Mouse (Mus musculus) liver, adult 2 months (tissue): ENCODE measurements around the gene Tor1a. TPM values are rescaled to one million over a fixed set of nuclear protein-coding genes. Genes with fewer than 3 reads are reported as not detected.
A peak's percentile ranks its signal among the peaks of the same experiment; 100 is the strongest.

Experiments used
- DNase-seq: peaks from one replicate; pipeline ENCODE4 v3.0.0-alpha.2; 2011; ENCODE audit warnings: low read depth, low spot score; ENCODE audit errors: extremely low read depth
- H3K27ac ChIP-seq: fragments of 200-500 bp; replicated peaks from 2 replicates; pipeline ENCODE4 v1.5.1; 2012; ENCODE audit warnings: low read depth, mild to moderate bottlenecking, control low read depth, inconsistent platforms, low read length; ENCODE audit not compliant: insufficient read depth
- H3K27me3 ChIP-seq: fragments of 200-500 bp; 2 replicates; pipeline ENCODE4 v1.6.1; 2012; ENCODE audit warnings: mild to moderate bottlenecking, moderate library complexity, low read length, inconsistent platforms; ENCODE audit not compliant: control insufficient read depth, insufficient read depth
- H3K36me3 ChIP-seq: fragments of 200-500 bp; 2 replicates; pipeline ENCODE4 v1.6.1; 2012; ENCODE audit warnings: low read length, inconsistent platforms; ENCODE audit not compliant: control insufficient read depth, insufficient read depth
- H3K4me1 ChIP-seq: fragments of 200-500 bp; 2 replicates; pipeline ENCODE4 v1.6.1; 2011; ENCODE audit warnings: low read length; ENCODE audit not compliant: control insufficient read depth, insufficient read depth
- H3K4me3 ChIP-seq: fragments of 200-500 bp; 2 replicates; pipeline ENCODE4 v1.5.1; 2011; ENCODE audit warnings: low read depth, mild to moderate bottlenecking, control low read depth, low read length, moderate library complexity; ENCODE audit not compliant: insufficient read depth
- H3K79me2 ChIP-seq: fragments of 200-500 bp; 2 replicates; pipeline ENCODE4 v1.6.1; 2012; ENCODE audit warnings: inconsistent platforms, mild to moderate bottlenecking, low read length, moderate library complexity; ENCODE audit not compliant: control insufficient read depth, insufficient read depth
- H3K9ac ChIP-seq: fragments of 200-500 bp; 2 replicates; pipeline ENCODE4 v1.6.1; 2012; ENCODE audit warnings: low read depth, mild to moderate bottlenecking, control low read depth, inconsistent platforms, low read length
- CTCF ChIP-seq: fragments of 200-500 bp; IDR thresholded peaks from 2 replicates; pipeline ENCODE4 v1.5.1; 2011; ENCODE audit warnings: low read depth, low read length, control low read depth
- POLR2A ChIP-seq: fragments of 200-500 bp; IDR thresholded peaks from 2 replicates; pipeline ENCODE4 v1.6.1; 2011; ENCODE audit warnings: low read length, control low read depth; ENCODE audit not compliant: insufficient read depth; ENCODE audit errors: extremely low read depth
- WGBS: fragments of 180-500 bp; shearing (Covaris S2); methylation state at CpG from one replicate; pipeline ENCODE4 v1.1.7; 2018; 5-methylcytosine and 5-hydroxymethylcytosine counted together
- polyA plus RNA-seq: library from polyadenylated mRNA; depleted of rRNA; stranded (reverse); fragments of >200 nt; gene quantifications from 2 replicates; pipeline ENCODE4 v1.2.3, GENCODE M21; 2012
- total RNA-seq: library from RNA; depleted of rRNA; stranded (reverse); fragments of >200 nt; gene quantifications from 2 replicates; pipeline ENCODE4 v1.2.3, GENCODE M21; 2014

The Tor1a gene
- total and polyA plus RNA-seq, 2 experiments = 54.2 to 76.6 TPM

- Histone ChIP-seq H3K9ac (no peak overlapping the region), H3K27ac (no peak overlapping the region), H3K4me3 (no peak overlapping the region), H3K27me3 (no peaks in the 10 kb centered on the region), H3K4me1 (no peaks in the 10 kb centered on the region), H3K36me3 (no peaks in the 10 kb centered on the region), H3K79me2 (no peaks in the 10 kb centered on the region)
- 98% methylated on average over 10 of the region's 10 CpGs for WGBS
- no peak for DNase-seq
- no peak for TF ChIP-seq CTCF
- TF ChIP-seq POLR2A = no peak
These were observed 35.1 kb upstream of the Tor1a start for GRCm38 (mm10) chr2:31002857-31003256.

GRCm38 (mm10) chr2:30998443-30999260 lies 30.9 kb upstream of the Tor1a start:
- Histone ChIP-seq H3K4me3 (no peak overlapping the region), H3K27me3 (no peaks in the 10 kb centered on the region), H3K9ac (no peak overlapping the region), H3K36me3 (no peaks in the 10 kb centered on the region), H3K27ac (no peak overlapping the region), H3K79me2 (no peaks in the 10 kb centered on the region), H3K4me1 (no peaks in the 10 kb centered on the region)
- no peak for DNase-seq
- TF ChIP-seq CTCF (no peak), POLR2A (no peak)
- WGBS = 85% methylated on average over 8 of the region's 8 CpGs

DNA sequence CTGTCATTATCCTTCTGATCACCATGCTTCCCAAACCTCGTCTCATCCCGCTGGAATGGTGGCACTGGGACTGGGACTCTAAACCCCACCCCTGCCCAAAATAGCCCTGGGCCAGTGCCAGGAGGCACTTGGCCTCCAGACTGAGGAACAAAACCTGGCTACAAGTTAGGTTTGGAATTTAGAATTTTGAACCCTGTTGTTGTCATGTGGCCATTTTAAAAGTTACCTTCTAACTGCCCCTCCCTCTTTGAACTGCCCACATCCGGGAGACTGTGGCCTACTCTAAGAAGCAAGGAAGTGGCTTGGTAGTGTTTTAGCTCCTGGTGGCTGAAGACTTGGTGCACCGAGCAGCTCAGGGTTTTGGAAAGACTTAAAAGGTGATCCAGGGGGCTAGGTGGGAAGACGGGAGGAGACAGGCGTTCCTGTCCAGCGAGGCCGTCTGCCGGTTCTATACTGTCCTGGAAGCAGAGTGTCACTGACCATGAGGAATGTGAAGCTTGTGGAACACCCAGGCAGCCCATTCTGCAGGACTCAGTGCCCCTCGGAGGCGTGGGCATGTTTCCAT lies 27.8 kb upstream of the Tor1a start:
- no peaks in the 10 kb centered on the region for H3K27me3 ChIP-seq
- H3K79me2 ChIP-seq = no peaks in the 10 kb centered on the region
- DNase-seq = peak; percentile 67
- no peak overlapping the region for H3K27ac ChIP-seq
- H3K9ac ChIP-seq = no peak overlapping the region
- TF ChIP-seq POLR2A (no peak), CTCF (no peak)
- no peak overlapping the region for H3K4me3 ChIP-seq
- WGBS = 68% methylated on average over 11 of the region's 11 CpGs
- H3K36me3 ChIP-seq = no peaks in the 10 kb centered on the region
- H3K4me1 ChIP-seq = no peaks in the 10 kb centered on the region

DNA sequence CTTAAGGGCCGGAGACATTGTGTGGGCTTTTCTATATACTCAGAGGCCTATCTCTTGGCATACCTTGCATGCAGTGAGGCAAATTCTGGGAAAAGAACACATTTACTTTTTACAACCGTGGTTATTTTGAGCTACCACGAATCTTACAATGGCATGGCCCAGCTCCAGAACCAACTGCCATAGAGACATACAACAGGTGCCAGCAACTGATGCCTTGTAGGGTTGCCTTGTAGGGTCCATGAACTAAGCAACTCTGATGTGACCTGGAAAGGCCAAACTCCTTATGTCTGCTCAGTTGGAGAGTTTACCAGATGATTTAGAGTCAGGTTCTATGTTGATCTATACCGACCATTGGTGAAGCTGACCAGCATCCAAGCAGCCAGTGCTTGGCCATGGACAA lies 27.1 kb upstream of the Tor1a start:
- DNase-seq = no peak
- Histone ChIP-seq H3K27me3 (no peaks in the 10 kb centered on the region), H3K79me2 (no peaks in the 10 kb centered on the region), H3K9ac (no peak overlapping the region), H3K4me1 (no peaks in the 10 kb centered on the region), H3K27ac (no peak overlapping the region), H3K4me3 (no peak overlapping the region), H3K36me3 (no peaks in the 10 kb centered on the region)
- WGBS = 93% methylated on average over 4 of the region's 4 CpGs
- no peak for TF ChIP-seq POLR2A
- no peak for TF ChIP-seq CTCF

DNA sequence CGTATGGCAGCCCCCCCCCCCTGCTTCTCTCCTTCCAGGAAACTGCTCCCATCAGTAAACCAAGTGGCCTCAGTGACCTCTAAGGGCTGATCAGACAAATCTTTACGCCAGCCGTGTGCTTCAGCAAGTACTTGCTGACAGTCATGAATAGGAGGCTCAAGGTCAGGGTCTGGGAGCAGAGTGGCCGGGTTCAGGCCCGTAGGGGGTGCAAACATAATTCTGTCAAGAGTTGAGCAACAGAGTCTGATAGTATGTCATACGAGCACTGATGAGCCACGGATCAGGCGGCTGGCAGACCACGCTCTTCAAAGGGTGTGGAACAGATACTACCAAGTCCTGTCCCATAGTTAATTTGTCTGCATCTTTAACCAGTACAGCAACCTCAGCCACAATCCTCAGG lies 22.5 kb upstream of the Tor1a start:
- no peak overlapping the region for H3K4me3 ChIP-seq
- H3K4me1 ChIP-seq = no peaks in the 10 kb centered on the region
- no peak overlapping the region for H3K27ac ChIP-seq
- H3K79me2 ChIP-seq = no peaks in the 10 kb centered on the region
- no peak overlapping the region for H3K9ac ChIP-seq
- no peaks in the 10 kb centered on the region for H3K36me3 ChIP-seq
- no peaks in the 10 kb centered on the region for H3K27me3 ChIP-seq
- TF ChIP-seq POLR2A = no peak
- TF ChIP-seq CTCF = no peak
- DNase-seq = no peak
- WGBS = 81% methylated on average over 9 of the region's 9 CpGs
